Mouse (Mus musculus): ENCODE data around the gene Neurl1b.

GRCm38 (mm10) chr17:26389241-26389640, 25.4 kb upstream of the Neurl1b start:
- TF ChIP-seq POLR2A (IDR thresholded peaks at IDR 0.05; ENCODE audit: low read depth, low read length): no peak
- no peak for TF ChIP-seq CTCF (conservative IDR thresholded peaks at IDR 0.05; ENCODE audit: insufficient read depth, insufficient read length, low read depth, low read length)
